Mouse (Mus musculus): ENCODE data around the gene Sox13. TPM values are rescaled to one million over a fixed set of nuclear protein-coding genes. Genes with fewer than 3 reads are reported as not detected.

Gene Sox13
- polyA plus RNA-seq, 1 experiment from 2014 or later = 6.6 TPM

GRCm38 (mm10) chr1:133437916-133438683, 13.9 kb upstream of the Sox13 start:
- H3K36me3 ChIP-seq (ENCODE audit: control insufficient read depth, insufficient read depth, low read length) = no peaks in the 10 kb centered on the region
- ATAC-seq (ENCODE audit: low read depth) (no peak), DNase-seq (ENCODE audit: low spot score) (no peak)
- WGBS = 53% methylated on average over 14 of the region's 14 CpGs
- peaks cover 9% of the 10 kb centered on the region for H3K9me3 ChIP-seq (ENCODE audit: control insufficient read depth, low read length)
- H3K27me3 ChIP-seq (replicated peaks; ENCODE audit: control insufficient read depth, insufficient read depth, low read length) = no peaks in the 10 kb centered on the region
- no peak overlapping the region for H3K27ac ChIP-seq (replicated peaks; ENCODE audit: low read depth, low read length)
- no peak overlapping the region for H3K4me2 ChIP-seq (ENCODE audit: low read depth, low read length)
- no peak overlapping the region; the same call in 1 of the 2 replicates for H3K9ac ChIP-seq (ENCODE audit: low read depth, low read length)
- no peak overlapping the region for H3K4me3 ChIP-seq (ENCODE audit: low read depth, low read length)
- H3K4me1 ChIP-seq (ENCODE audit: control insufficient read depth, insufficient read depth, low read length) = peaks cover 4% of the 10 kb centered on the region; the same call in 1 of the 2 replicates

GRCm38 (mm10) chr1:133434756-133435112, 10.6 kb upstream of the Sox13 start:
- 20% methylated on average over 10 of the region's 10 CpGs for WGBS
- DNase-seq (ENCODE audit: low spot score) = no peak
- H3K4me3 ChIP-seq (ENCODE audit: low read depth, low read length) = peak overlapping the region; percentile 25
- no peaks in the 10 kb centered on the region for H3K36me3 ChIP-seq (ENCODE audit: control insufficient read depth, insufficient read depth, low read length)
- no peaks in the 10 kb centered on the region for H3K27me3 ChIP-seq (replicated peaks; ENCODE audit: control insufficient read depth, insufficient read depth, low read length)
- peak overlapping the region; percentile 58 for H3K9ac ChIP-seq (ENCODE audit: low read depth, low read length)
- peak; percentile 53 for ATAC-seq (ENCODE audit: low read depth)
- H3K27ac ChIP-seq (replicated peaks; ENCODE audit: low read depth, low read length) = peak overlapping the region; percentile 58
- H3K4me2 ChIP-seq (ENCODE audit: low read depth, low read length) = peak overlapping the region; percentile 54
- H3K9me3 ChIP-seq (ENCODE audit: control insufficient read depth, low read length) = peaks cover 6% of the 10 kb centered on the region; the same call in 1 of the 2 replicates
- H3K4me1 ChIP-seq (ENCODE audit: control insufficient read depth, insufficient read depth, low read length) = peaks cover 4% of the 10 kb centered on the region; the same call in 1 of the 2 replicates

GRCm38 (mm10) chr1:133434018-133434755, 10.0 kb upstream of the Sox13 start:
- Histone ChIP-seq H3K27me3 (replicated peaks; ENCODE audit: control insufficient read depth, insufficient read depth, low read length) (no peaks in the 10 kb centered on the region), H3K36me3 (ENCODE audit: control insufficient read depth, insufficient read depth, low read length) (no peaks in the 10 kb centered on the region), H3K4me1 (ENCODE audit: control insufficient read depth, insufficient read depth, low read length) (peaks cover 4% of the 10 kb centered on the region; the same call in 1 of the 2 replicates), H3K9me3 (ENCODE audit: control insufficient read depth, low read length) (peaks cover 12% of the 10 kb centered on the region; the same call in 1 of the 2 replicates), H3K4me2 (ENCODE audit: low read depth, low read length) (peak overlapping the region; percentile 54), H3K27ac (replicated peaks; ENCODE audit: low read depth, low read length) (peak overlapping the region; percentile 58), H3K4me3 (ENCODE audit: low read depth, low read length) (peak overlapping the region; percentile 25), H3K9ac (ENCODE audit: low read depth, low read length) (peak overlapping the region; percentile 58)
- WGBS = 8% methylated on average over 12 of the region's 12 CpGs
- ATAC-seq (ENCODE audit: low read depth) (peak; percentile 83), DNase-seq (ENCODE audit: low spot score) (peak; percentile 71)

- no peak for DNase-seq (ENCODE audit: low spot score)
- no peak for ATAC-seq (ENCODE audit: low read depth)
Observed at GRCm38 (mm10) chr1:133432566-133432965, 8.4 kb upstream of the Sox13 start.

GRCm38 (mm10) chr1:133431133-133431532, 7.0 kb upstream of the Sox13 start:
- Histone ChIP-seq H3K36me3 (ENCODE audit: control insufficient read depth, insufficient read depth, low read length) (no peaks in the 10 kb centered on the region), H3K27me3 (replicated peaks; ENCODE audit: control insufficient read depth, insufficient read depth, low read length) (no peaks in the 10 kb centered on the region), H3K4me1 (ENCODE audit: control insufficient read depth, insufficient read depth, low read length) (peaks cover 4% of the 10 kb centered on the region; the same call in 1 of the 2 replicates), H3K4me2 (ENCODE audit: low read depth, low read length) (no peak overlapping the region), H3K9me3 (ENCODE audit: control insufficient read depth, low read length) (peaks cover 15% of the 10 kb centered on the region; the same call in 1 of the 2 replicates), H3K4me3 (ENCODE audit: low read depth, low read length) (no peak overlapping the region), H3K27ac (replicated peaks; ENCODE audit: low read depth, low read length) (no peak overlapping the region), H3K9ac (ENCODE audit: low read depth, low read length) (no peak overlapping the region)
- DNase-seq (ENCODE audit: low spot score) (no peak), ATAC-seq (ENCODE audit: low read depth) (no peak)
- WGBS = 88% methylated on average over 2 of the region's 2 CpGs

More at GRCm38 (mm10) chr1:133432566-133432965, 8.4 kb upstream of the Sox13 start:
- Histone ChIP-seq H3K36me3 (ENCODE audit: control insufficient read depth, insufficient read depth, low read length) (no peaks in the 10 kb centered on the region), H3K4me1 (ENCODE audit: control insufficient read depth, insufficient read depth, low read length) (peaks cover 4% of the 10 kb centered on the region; the same call in 1 of the 2 replicates), H3K27me3 (replicated peaks; ENCODE audit: control insufficient read depth, insufficient read depth, low read length) (no peaks in the 10 kb centered on the region), H3K9ac (ENCODE audit: low read depth, low read length) (no peak overlapping the region), H3K4me2 (ENCODE audit: low read depth, low read length) (no peak overlapping the region), H3K9me3 (ENCODE audit: control insufficient read depth, low read length) (peaks cover 15% of the 10 kb centered on the region; the same call in 1 of the 2 replicates), H3K4me3 (ENCODE audit: low read depth, low read length) (no peak overlapping the region), H3K27ac (replicated peaks; ENCODE audit: low read depth, low read length) (no peak overlapping the region)
- WGBS = 21% methylated on average over 2 of the region's 2 CpGs

- no peak for DNase-seq (ENCODE audit: low spot score)
- H3K27ac ChIP-seq (replicated peaks; ENCODE audit: low read depth, low read length) = no peak overlapping the region
Observed at GRCm38 (mm10) chr1:133424547-133425140, 467 bp upstream of the Sox13 start.

GRCm38 (mm10) chr1:133423166-133423542, 1.0 kb downstream of the Sox13 start:
- Histone ChIP-seq H3K27ac (replicated peaks; ENCODE audit: low read depth, low read length) (no peak overlapping the region; the same call in 1 of the 2 replicates), H3K27me3 (replicated peaks; ENCODE audit: control insufficient read depth, insufficient read depth, low read length) (no peaks in the 10 kb centered on the region), H3K4me2 (ENCODE audit: low read depth, low read length) (peak overlapping the region; percentile 99), H3K9me3 (ENCODE audit: control insufficient read depth, low read length) (no peaks in the 10 kb centered on the region), H3K4me3 (ENCODE audit: low read depth, low read length) (peak overlapping the region; percentile 78), H3K9ac (ENCODE audit: low read depth, low read length) (peak overlapping the region; percentile 80), H3K36me3 (ENCODE audit: control insufficient read depth, insufficient read depth, low read length) (no peaks in the 10 kb centered on the region), H3K4me1 (ENCODE audit: control insufficient read depth, insufficient read depth, low read length) (peaks cover 7% of the 10 kb centered on the region; the same call in 1 of the 2 replicates)
- WGBS = under 1% methylated on average over 29 of the region's 31 CpGs
- DNase-seq (ENCODE audit: low spot score) (no peak), ATAC-seq (ENCODE audit: low read depth) (no peak)

More at GRCm38 (mm10) chr1:133424547-133425140, 467 bp upstream of the Sox13 start:
- no peaks in the 10 kb centered on the region for H3K36me3 ChIP-seq (ENCODE audit: control insufficient read depth, insufficient read depth, low read length)
- no peaks in the 10 kb centered on the region for H3K27me3 ChIP-seq (replicated peaks; ENCODE audit: control insufficient read depth, insufficient read depth, low read length)
- H3K9ac ChIP-seq (ENCODE audit: low read depth, low read length) = no peak overlapping the region
- peak overlapping the region; percentile 99 for H3K4me2 ChIP-seq (ENCODE audit: low read depth, low read length)
- peaks cover 8% of the 10 kb centered on the region; the same call in 1 of the 2 replicates for H3K9me3 ChIP-seq (ENCODE audit: control insufficient read depth, low read length)
- H3K4me1 ChIP-seq (ENCODE audit: control insufficient read depth, insufficient read depth, low read length) = 0 out of 2 replicates have a peak, but pooled peaks cover 7% of the 10 kb centered on the region
- peak overlapping the region; percentile 78; the same call in 1 of the 2 replicates for H3K4me3 ChIP-seq (ENCODE audit: low read depth, low read length)
- 66% methylated on average over 4 of the region's 4 CpGs for WGBS
- no peak; the same call in 1 of the 2 replicates for ATAC-seq (ENCODE audit: low read depth)

GRCm38 (mm10) chr1:133422615-133423161, 1.5 kb downstream of the Sox13 start:
- DNase-seq (ENCODE audit: low spot score) (peak; percentile 58), ATAC-seq (ENCODE audit: low read depth) (peak; percentile 12; the same call in 1 of the 2 replicates)
- Histone ChIP-seq H3K36me3 (ENCODE audit: control insufficient read depth, insufficient read depth, low read length) (no peaks in the 10 kb centered on the region), H3K9ac (ENCODE audit: low read depth, low read length) (peak overlapping the region; percentile 80), H3K4me3 (ENCODE audit: low read depth, low read length) (peak overlapping the region; percentile 78), H3K4me1 (ENCODE audit: control insufficient read depth, insufficient read depth, low read length) (peaks cover 7% of the 10 kb centered on the region; the same call in 1 of the 2 replicates), H3K27me3 (replicated peaks; ENCODE audit: control insufficient read depth, insufficient read depth, low read length) (no peaks in the 10 kb centered on the region), H3K4me2 (ENCODE audit: low read depth, low read length) (peak overlapping the region; percentile 99), H3K9me3 (ENCODE audit: control insufficient read depth, low read length) (no peaks in the 10 kb centered on the region), H3K27ac (replicated peaks; ENCODE audit: low read depth, low read length) (peak overlapping the region; percentile 23; the same call in 1 of the 2 replicates)
- 1% methylated on average over 15 of the region's 29 CpGs for WGBS
